Mouse (Mus musculus) ES-E14 (cell line): Measurements from ENCODE around the gene Zfp26.

Experiments used
- HCFC1 ChIP-seq: IDR thresholded peaks from 2 replicates; pipeline ENCODE4 v1.6.1; 2012; ENCODE audit warnings: low read length, inconsistent platforms, borderline replicate concordance; ENCODE audit not compliant: insufficient read depth
- MAFK ChIP-seq: IDR thresholded peaks from 2 replicates; pipeline ENCODE4 v1.6.1; 2014; ENCODE audit warnings: mild to moderate bottlenecking, low read depth, low read length, inconsistent platforms; ENCODE audit not compliant: insufficient read depth
- ZC3H11A ChIP-seq: IDR thresholded peaks from 2 replicates; pipeline ENCODE4 v1.6.1; 2012; ENCODE audit warnings: low read depth, mild to moderate bottlenecking, inconsistent platforms, low read length, borderline replicate concordance

DNA sequence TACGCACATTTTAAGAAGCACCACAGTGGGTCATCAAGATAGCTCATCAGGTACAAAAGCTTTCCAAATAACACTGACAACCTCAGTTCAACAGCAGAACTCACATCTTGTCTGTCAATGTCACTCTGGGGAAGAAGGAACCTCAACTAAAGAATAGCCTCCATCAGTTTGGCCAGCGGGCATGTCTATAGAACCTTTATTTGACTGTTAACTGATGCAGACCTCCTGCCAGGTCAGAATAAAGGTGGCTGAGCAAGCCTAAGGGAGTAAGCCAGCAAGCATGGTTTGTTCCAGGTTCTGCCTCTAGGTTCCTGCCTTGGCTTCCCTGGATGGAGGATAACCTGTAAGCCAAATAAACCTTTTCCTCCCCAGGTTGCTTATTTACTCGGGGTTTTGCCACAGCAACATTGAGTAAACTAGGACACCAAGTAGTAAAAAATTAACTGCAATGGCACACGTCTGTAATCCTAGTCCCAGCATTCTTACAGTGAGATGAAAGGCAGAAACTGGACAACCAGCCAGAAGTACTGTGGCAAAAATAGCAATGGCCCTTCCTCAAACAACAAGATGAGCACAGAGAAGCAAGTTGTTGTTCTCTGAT, 16.7 kb downstream of the Zfp26 start:
- TF ChIP-seq MAFK (no peak), HCFC1 (no peak), ZC3H11A (no peak)
